Mouse (Mus musculus) cerebellum, adult 2 months (tissue): Measurements from ENCODE around the gene Man1c1. TPM values are rescaled to one million over a fixed set of nuclear protein-coding genes. Genes with fewer than 3 reads are reported as not detected.

Source experiments
- DNase-seq, 2 experiments: peaks; one replicate each; pipeline ENCODE4 v3.0.0; 2021
- H3K27ac ChIP-seq: fragments of 200-500 bp; 2 replicates; pipeline ENCODE4 v1.5.1; 2012; ENCODE audit warnings: low read length, control low read depth, inconsistent platforms; ENCODE audit not compliant: insufficient read depth
- H3K27me3 ChIP-seq: fragments of 200-500 bp; 2 replicates; pipeline ENCODE4 v1.6.1; 2012; ENCODE audit warnings: inconsistent platforms, mild to moderate bottlenecking, low read length, moderate library complexity; ENCODE audit not compliant: control insufficient read depth, insufficient read depth
- H3K4me1 ChIP-seq: fragments of 200-500 bp; 2 replicates; pipeline ENCODE4 v1.6.1; 2011; ENCODE audit warnings: low read length; ENCODE audit not compliant: control insufficient read depth, insufficient read depth
- H3K4me3 ChIP-seq: fragments of 200-500 bp; replicated peaks from 2 replicates; pipeline ENCODE3; 2011; ENCODE audit warnings: mild to moderate bottlenecking, low read depth, low read length, control low read depth; ENCODE audit not compliant: insufficient read depth
- CTCF ChIP-seq: fragments of 200-500 bp; IDR thresholded peaks from 2 replicates; pipeline ENCODE4 v1.5.1; 2011; ENCODE audit warnings: low read depth, mild to moderate bottlenecking, control low read depth, low read length, moderate library complexity, borderline replicate concordance; ENCODE audit not compliant: insufficient read depth
- POLR2A ChIP-seq: fragments of 200-500 bp; IDR thresholded peaks from 2 replicates; pipeline ENCODE4 v1.6.1; 2011; ENCODE audit warnings: low read length, control low read depth, borderline replicate concordance; ENCODE audit not compliant: insufficient read depth
- WGBS: fragments of 180-500 bp; shearing (Covaris S2); methylation state at CpG from one replicate; pipeline ENCODE4 v1.1.7; 2018; 5-methylcytosine and 5-hydroxymethylcytosine counted together
- polyA plus RNA-seq: library from polyadenylated mRNA; depleted of rRNA; stranded (reverse); fragments of >200 nt; gene quantifications from 2 replicates; pipeline ENCODE4 v1.2.3, GENCODE M21; 2012

Man1c1 gene
- polyA plus RNA-seq, 1 experiment = 30.1 TPM

DNA sequence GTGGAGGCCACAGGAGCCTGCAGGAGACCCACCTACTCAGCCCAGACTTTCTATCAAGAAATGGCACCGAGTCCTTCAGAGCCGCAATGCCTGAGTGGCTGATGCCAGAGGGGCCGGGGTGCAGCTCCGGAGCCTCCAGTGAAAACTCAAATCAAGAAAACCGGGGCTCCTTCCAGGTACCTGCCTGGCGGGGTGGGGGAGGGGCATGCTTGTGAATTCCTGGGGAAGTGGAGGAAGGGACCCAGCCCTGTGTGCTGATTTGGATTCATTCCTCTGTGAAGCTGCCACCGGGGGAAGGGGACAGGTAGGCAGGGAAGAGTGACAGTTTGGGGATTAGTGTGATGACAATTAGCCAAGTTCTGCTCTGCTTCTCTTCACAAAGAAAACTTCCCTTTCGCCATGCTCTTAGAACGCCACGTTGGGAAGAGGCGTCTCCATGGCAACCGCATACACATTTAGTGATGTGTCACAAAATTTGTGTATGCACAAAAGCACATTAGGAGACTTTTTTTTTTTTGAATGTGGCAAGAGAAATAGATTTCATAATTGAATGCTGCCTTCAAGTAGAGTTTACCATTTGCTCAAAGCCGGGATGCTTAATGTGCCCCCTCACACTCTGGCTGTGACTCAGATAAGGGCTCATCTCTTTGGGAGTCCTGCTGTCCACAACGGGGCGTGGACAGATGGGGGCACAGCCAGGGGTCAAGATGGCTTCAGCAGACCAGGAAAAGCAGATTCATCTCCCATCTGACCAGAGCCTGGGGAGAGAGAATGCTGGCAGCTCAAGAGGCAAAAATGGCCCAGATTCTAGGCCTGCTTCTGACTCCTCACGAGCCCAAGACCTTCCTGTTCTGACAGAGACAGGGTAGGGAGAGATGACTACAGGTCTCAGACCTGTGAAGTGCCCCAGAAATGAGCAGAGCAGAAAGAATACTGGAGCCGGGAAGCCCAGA, 26.3 kb downstream of the Man1c1 start:
- Histone ChIP-seq H3K4me1 (peaks cover 79% of the 10 kb centered on the region), H3K4me3 (no peak overlapping the region), H3K27ac (peak overlapping the region; percentile 89), H3K27me3 (no peaks in the 10 kb centered on the region)
- 10% methylated on average over 17 of the region's 17 CpGs for WGBS
- no peak for TF ChIP-seq CTCF
- no peak for TF ChIP-seq POLR2A
- DNase-seq = peak; percentile 90 to 93

DNA sequence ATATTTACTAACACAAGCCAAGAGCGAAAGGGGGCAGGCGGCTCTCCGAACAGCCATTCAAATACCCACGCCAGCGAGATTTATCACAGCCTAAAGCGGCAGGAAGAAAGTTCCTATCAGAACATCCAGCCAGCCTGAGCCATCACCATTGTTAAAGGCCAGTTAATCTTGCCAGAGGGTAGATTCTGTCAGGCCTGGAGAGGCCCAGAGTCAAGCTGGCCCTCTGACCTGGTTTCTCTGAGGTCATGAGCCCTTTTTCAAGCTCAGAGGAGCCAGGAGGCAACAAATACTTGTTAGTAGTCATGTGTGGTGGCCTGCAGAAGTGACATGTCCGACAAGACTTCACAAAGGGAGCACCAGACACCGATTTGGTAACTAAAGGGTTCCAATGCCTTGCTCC, 28.3 kb downstream of the Man1c1 start:
- Histone ChIP-seq H3K27me3 (no peaks in the 10 kb centered on the region), H3K4me1 (peaks cover 69% of the 10 kb centered on the region), H3K27ac (peak overlapping the region; percentile 80), H3K4me3 (no peak overlapping the region)
- 59% methylated on average over 8 of the region's 8 CpGs for WGBS
- TF ChIP-seq POLR2A = no peak
- TF ChIP-seq CTCF = no peak
- DNase-seq = peak in 1 of 2 experiments; percentile 39

DNA sequence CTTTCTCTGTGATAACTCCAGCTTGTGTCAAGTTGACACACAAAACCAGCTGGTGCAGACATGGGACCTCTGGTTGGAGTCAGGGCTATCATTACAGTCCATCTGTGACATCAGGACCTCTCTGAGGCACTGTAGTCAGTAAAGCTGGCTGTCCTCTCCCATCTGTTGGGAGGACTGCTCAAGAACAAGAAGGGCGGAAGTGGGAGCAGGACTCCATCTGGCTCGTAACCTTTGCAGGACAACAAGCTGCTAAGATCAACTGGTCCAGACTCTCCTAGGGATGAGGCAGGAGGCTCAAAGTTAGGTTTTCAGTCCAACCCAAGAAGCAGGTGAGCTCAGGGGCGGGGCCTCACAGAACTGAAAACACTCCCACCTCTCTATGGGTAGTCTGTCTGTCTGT, 29.1 kb downstream of the Man1c1 start:
- no peak overlapping the region for H3K4me3 ChIP-seq
- peaks cover 75% of the 10 kb centered on the region for H3K4me1 ChIP-seq
- 62% methylated on average over 3 of the region's 3 CpGs for WGBS
- H3K27me3 ChIP-seq = no peaks in the 10 kb centered on the region
- TF ChIP-seq POLR2A = no peak
- TF ChIP-seq CTCF = no peak
- peak; percentile 52 to 65 for DNase-seq
- H3K27ac ChIP-seq = peak overlapping the region; percentile 80

DNA sequence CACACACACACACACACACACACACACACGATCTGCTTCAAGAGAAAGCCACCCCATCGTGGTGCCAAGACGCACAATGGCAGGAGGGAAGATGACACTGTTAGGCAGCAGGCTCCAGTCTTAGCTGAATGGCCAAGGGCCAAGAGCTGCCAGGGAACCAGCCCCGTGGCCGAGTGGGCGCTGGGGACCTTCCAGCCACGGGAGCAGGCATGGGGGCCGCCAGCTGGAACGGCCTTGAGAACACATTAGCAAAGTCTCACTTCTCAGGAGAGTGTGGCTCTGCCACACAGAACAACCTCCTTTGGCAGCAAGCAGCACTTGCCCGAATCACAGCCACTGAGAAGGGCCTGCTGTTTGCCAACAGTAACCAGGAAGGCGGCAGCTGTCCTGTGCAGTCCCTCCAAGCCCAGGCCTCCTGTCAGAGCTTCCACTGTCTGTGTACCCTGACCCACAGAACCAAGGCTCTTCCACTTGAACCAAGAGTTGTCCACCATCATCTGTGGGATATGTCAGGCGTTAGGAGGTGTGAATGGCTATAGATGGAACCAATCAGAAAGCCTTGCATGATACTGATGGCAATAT, 30.1 kb downstream of the Man1c1 start:
- WGBS = 11% methylated on average over 12 of the region's 12 CpGs
- H3K27ac ChIP-seq = peak overlapping the region; percentile 69
- DNase-seq = peak; percentile 75

DNA sequence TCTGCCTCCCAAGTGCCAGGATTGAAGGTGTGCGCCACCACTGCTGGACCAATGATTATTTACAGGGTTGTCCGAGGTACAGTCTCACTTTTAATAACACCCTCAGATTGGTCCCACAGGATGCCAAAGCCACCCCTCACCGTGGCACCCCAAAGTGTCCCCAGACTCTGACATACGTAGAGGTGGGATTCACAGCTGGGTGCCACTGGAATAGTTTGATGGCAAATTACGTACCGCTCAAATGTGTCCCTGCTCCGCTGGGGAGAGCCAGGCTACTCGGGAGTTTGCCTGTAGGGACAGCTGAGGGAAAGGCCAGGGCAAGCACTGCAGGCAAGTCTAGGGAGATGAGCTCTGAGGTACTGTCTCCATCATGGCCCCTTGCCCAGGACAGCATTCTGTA, 30.9 kb downstream of the Man1c1 start:
- WGBS = 70% methylated on average over 8 of the region's 8 CpGs

More for the DNA sequence above, 30.1 kb downstream of the Man1c1 start:
- Histone ChIP-seq H3K27me3 (no peaks in the 10 kb centered on the region), H3K4me3 (no peak overlapping the region), H3K4me1 (peaks cover 75% of the 10 kb centered on the region)
- TF ChIP-seq CTCF (no peak), POLR2A (no peak)

DNA sequence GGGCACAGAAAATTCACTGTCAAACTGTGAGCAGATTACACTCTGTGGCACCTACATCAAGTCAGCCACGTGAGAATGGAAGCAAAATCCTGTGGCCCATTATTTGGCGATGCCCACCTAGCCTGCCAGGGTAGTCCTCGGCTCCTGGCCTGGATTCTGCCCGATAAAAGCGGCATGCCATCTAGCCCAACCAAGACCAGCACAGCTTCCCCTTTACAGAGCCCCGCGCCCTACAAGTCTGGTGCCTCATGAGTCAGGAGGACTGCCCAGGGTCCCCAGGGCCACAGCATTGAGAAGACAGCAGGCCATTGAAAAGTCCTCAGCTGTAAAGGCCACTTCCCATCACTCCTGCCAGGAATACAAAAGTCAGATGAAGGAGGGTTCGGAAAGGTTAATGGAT, 31.8 kb downstream of the Man1c1 start:
- H3K27ac ChIP-seq = 0 out of 2 replicates have a peak overlapping the region, but pooled peaks have one; percentile 10
- peaks cover 70% of the 10 kb centered on the region for H3K4me1 ChIP-seq
- H3K27me3 ChIP-seq = no peaks in the 10 kb centered on the region
- WGBS = 73% methylated on average over 8 of the region's 8 CpGs
- TF ChIP-seq CTCF (no peak), POLR2A (no peak)
- no peak overlapping the region for H3K4me3 ChIP-seq
- DNase-seq = peak; percentile 17 to 29

More for the DNA sequence above, 30.9 kb downstream of the Man1c1 start:
- Histone ChIP-seq H3K4me1 (peaks cover 75% of the 10 kb centered on the region), H3K4me3 (no peak overlapping the region), H3K27me3 (no peaks in the 10 kb centered on the region), H3K27ac (0 out of 2 replicates have a peak overlapping the region, but pooled peaks have one; percentile 54)
- TF ChIP-seq POLR2A = no peak
- TF ChIP-seq CTCF = no peak
- peak; percentile 22 to 36 for DNase-seq

DNA sequence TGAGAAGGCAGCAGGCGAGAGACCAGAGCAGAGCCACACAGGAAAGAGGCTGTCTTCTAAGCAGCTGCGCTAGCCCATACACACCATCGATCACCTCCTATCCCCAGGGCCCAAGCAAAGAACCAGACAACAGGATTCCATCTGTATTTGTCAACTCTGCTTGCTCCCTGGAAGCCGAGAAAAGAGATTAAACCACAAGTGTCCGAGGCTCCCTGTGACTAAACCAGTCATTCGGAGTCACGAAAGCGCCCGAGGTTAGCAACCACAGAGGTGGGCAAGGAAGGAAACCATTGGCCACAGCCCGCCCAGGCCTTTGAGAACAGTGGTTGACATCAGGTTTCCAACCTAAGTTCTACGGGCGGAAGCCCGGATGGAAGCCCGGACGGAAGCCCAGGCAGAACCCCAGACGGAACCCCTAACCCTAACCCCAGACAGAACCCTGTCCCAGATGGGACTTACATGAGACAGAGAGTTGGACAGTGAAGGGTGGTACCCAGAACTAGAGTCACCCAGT, 32.4 kb downstream of the Man1c1 start:
- TF ChIP-seq CTCF (no peak), POLR2A (no peak)
- no peak overlapping the region for H3K4me3 ChIP-seq
- H3K27ac ChIP-seq = no peak overlapping the region
- no peaks in the 10 kb centered on the region for H3K27me3 ChIP-seq
- peaks cover 64% of the 10 kb centered on the region for H3K4me1 ChIP-seq
- 86% methylated on average over 16 of the region's 16 CpGs for WGBS
- DNase-seq = peak in 1 of 2 experiments; percentile 21
